Mouse (Mus musculus) hindbrain, embryonic 16.5 days (tissue): ENCODE results near the gene Raver2. TPM values are rescaled to one million over a fixed set of nuclear protein-coding genes. Genes with fewer than 3 reads are reported as not detected.

Experiments
- ATAC-seq: fragments of 200-750 bp; cut with Nextera tagmentation; 2 replicates; pipeline ENCODE4 v1.8.0; 2017; ENCODE audit warnings: moderate TSS enrichment, moderate library complexity
- H3K27ac ChIP-seq: fragments of 300-500 bp; sonication (generic); 2 replicates; pipeline ENCODE4 v1.5.1; 2014; ENCODE audit warnings: low read depth, mild to moderate bottlenecking, control low read depth, low read length, moderate library complexity
- H3K27me3 ChIP-seq: fragments of 300-500 bp; sonication (generic); replicated peaks from 2 replicates; pipeline ENCODE4 v1.6.1; 2014; ENCODE audit warnings: low read length; ENCODE audit not compliant: control insufficient read depth, insufficient read depth
- H3K36me3 ChIP-seq: fragments of 300-500 bp; sonication (generic); 2 replicates; pipeline ENCODE4 v1.6.1; 2014; ENCODE audit warnings: mild to moderate bottlenecking, low read length, moderate library complexity, mixed read lengths; ENCODE audit not compliant: control insufficient read depth, insufficient read depth
- H3K4me1 ChIP-seq: fragments of 300-500 bp; sonication (generic); 2 replicates; pipeline ENCODE4 v1.6.1; 2014; ENCODE audit warnings: low read depth, low read length; ENCODE audit not compliant: control insufficient read depth, insufficient read depth
- H3K4me2 ChIP-seq: fragments of 300-500 bp; sonication (generic); 2 replicates; pipeline ENCODE4 v1.6.1; 2014; ENCODE audit warnings: mild to moderate bottlenecking, low read length, control low read depth, moderate library complexity
- H3K4me3 ChIP-seq: fragments of 300-500 bp; sonication (generic); 2 replicates; pipeline ENCODE4 v1.5.1; 2014; ENCODE audit warnings: mild to moderate bottlenecking, low read length, control low read depth, moderate library complexity
- H3K9ac ChIP-seq: fragments of 300-500 bp; sonication (generic); 2 replicates; pipeline ENCODE4 v1.6.1; 2014; ENCODE audit warnings: low read depth, mild to moderate bottlenecking, control low read depth, low read length, moderate library complexity
- H3K9me3 ChIP-seq: fragments of 300-500 bp; sonication (generic); 2 replicates; pipeline ENCODE4 v1.6.1; 2014; ENCODE audit warnings: mild to moderate bottlenecking, low read length, moderate library complexity; ENCODE audit not compliant: control insufficient read depth
- WGBS: fragments of 180-500 bp; shearing (Covaris S2); extraction: QIAGEN DNeasy Blood & Tissue Kit; methylation state at CpG from one replicate; pipeline ENCODE4 v1.1.7; 2014; 5-methylcytosine and 5-hydroxymethylcytosine counted together
- polyA plus RNA-seq: library from polyadenylated mRNA; unstranded; fragments of >200 nt; fragmentation: Nextera tagmentation; extraction: Ambion mirVana; gene quantifications from 2 replicates; pipeline ENCODE4 v1.2.1, GENCODE M21; 2015

Raver2 gene
- polyA plus RNA-seq, 1 experiment from 2014 or later: 4.7 TPM

DNA sequence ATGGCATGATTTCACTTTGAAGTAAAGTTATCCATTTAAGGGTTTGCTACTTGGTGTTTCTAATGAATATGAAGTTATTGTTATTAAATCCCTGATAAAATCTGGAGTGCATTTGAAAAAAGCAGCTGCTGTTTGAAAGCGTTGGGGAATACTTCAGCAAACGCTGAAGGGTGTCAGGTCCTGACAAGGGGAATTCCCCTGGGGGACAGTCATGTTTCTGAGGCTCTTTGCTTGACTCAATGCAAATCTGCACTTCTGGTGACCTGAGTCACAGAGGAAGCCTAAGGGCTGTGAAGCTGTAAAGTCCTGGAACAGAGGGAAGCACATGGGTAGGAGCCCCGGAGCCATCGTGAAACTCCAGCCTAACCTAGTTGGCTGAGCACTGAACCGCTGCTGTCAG, 73.0 kb downstream of the Raver2 start:
- no peak overlapping the region for H3K4me3 ChIP-seq
- WGBS: 80% methylated on average over 5 of the region's 5 CpGs

DNA sequence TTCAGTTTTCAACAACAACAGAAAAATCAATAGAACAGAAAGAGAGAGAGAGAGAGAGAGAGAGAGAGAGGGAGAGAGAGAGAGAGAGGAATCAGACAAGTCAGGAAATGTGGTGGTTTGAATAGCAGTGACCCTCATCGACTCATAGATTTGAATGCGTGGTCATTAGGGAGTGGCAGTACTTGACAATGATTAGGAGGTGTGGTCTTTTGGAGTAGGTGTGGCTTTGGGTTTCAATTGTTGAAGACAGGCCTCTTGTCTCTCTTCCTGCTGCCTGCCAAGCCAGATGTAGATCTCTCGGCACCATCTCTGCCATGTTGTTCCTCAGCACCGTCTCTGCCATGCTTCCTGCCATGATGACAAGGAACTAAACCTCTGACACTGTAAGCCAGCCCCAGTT, 75.1 kb downstream of the Raver2 start:
- WGBS: 70% methylated on average over 4 of the region's 4 CpGs
- no peak for ATAC-seq
- Histone ChIP-seq H3K4me1 (peaks cover 3% of the 10 kb centered on the region), H3K4me3 (no peak overlapping the region), H3K27ac (no peak overlapping the region), H3K27me3 (no peaks in the 10 kb centered on the region), H3K4me2 (no peak overlapping the region), H3K36me3 (no peaks in the 10 kb centered on the region; the same call in 1 of the 2 replicates), H3K9me3 (no peaks in the 10 kb centered on the region), H3K9ac (no peak overlapping the region)

More for the DNA sequence above, 73.0 kb downstream of the Raver2 start:
- Histone ChIP-seq H3K27ac (no peak overlapping the region), H3K36me3 (no peaks in the 10 kb centered on the region), H3K4me1 (peaks cover 3% of the 10 kb centered on the region), H3K27me3 (no peaks in the 10 kb centered on the region), H3K4me2 (no peak overlapping the region), H3K9me3 (no peaks in the 10 kb centered on the region), H3K9ac (no peak overlapping the region)
- ATAC-seq: no peak

DNA sequence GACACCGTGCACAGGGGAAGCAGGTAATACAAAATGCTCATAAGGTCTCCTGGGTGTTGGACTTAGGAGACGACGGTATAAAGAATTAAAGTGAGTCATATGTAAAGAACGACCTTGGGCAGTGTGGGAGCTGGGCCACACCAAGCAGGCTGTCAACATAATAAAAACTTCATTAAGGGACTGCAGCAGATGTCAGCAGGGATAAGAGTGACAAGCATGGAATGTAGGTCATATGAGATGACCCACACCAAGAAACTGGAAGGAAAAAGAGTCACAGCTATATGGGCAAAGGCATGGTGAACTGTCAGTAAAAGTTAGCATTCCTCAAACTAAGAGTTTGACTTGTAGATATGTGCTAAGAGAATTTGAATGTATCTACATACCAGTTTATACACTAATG, 75.6 kb downstream of the Raver2 start:
- no peak overlapping the region for H3K4me3 ChIP-seq
- H3K9me3 ChIP-seq: no peaks in the 10 kb centered on the region
- no peaks in the 10 kb centered on the region; the same call in 1 of the 2 replicates for H3K36me3 ChIP-seq
- no peak overlapping the region for H3K27ac ChIP-seq
- H3K4me1 ChIP-seq: peaks cover 3% of the 10 kb centered on the region
- no peak overlapping the region for H3K4me2 ChIP-seq
- no peaks in the 10 kb centered on the region for H3K27me3 ChIP-seq
- H3K9ac ChIP-seq: no peak overlapping the region
- ATAC-seq: no peak
- WGBS: 53% methylated on average over 4 of the region's 4 CpGs

DNA sequence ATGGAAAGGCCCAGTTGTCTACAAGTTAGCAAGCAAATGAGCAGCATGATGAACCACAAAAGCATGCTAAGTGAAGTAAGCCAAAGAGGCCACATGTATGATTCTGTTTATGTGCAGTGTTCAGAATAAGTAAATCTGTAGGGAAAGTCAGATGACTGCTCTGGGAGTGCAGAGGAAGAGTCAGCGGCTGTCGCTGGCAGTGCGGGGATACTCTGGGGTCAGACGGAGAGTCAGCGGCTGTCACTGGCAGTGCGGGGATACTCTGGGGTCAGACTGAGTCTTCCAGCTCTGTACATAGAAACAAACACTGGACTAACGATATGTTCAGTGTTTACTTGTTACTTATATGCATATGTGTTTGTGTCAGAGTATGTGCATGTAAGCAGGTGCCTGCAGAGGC, 76.0 kb downstream of the Raver2 start:
- no peaks in the 10 kb centered on the region for H3K9me3 ChIP-seq

DNA sequence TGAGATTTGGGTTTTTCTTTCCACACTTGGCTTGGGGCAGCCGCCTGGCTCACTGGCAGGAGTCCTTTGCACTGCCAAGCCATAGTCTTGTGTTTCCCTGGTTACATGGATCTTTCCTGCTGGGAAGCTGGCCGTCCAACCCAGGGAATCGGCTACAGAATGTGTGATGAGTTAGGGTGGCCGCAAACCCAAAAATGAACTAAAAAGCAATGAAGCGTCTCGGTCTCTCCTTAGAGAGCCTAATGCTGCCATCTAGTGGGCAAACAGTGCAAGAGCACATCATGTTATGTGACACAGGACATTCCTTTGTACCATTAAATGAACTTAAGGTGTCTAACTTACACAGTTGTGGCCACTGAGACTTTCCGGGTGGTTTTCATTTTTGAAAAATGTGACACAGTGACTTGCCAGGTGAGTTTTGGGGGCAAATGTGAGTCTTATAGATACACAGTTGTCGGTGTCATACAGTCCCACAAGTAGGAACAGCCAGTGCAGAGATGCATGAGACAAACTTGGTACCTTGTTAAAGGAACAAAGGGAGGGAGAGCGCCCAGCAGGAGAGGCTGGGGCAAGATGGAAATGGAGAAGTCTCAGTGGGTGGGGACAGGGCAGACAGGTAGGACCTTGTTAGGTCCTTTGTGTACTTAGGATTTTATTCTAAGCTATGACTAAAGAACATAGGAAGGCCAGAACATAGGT, 77.4 kb downstream of the Raver2 start:
- 21% methylated on average over 9 of the region's 9 CpGs for WGBS
- Histone ChIP-seq H3K4me1 (peaks cover 3% of the 10 kb centered on the region), H3K4me2 (peak overlapping the region; percentile 34), H3K27ac (no peak overlapping the region), H3K4me3 (no peak overlapping the region), H3K36me3 (peaks cover 2% of the 10 kb centered on the region; the same call in 1 of the 2 replicates), H3K27me3 (no peaks in the 10 kb centered on the region), H3K9me3 (no peaks in the 10 kb centered on the region), H3K9ac (no peak overlapping the region)
- peak; percentile 90 for ATAC-seq

More for the DNA sequence above, 76.0 kb downstream of the Raver2 start:
- no peaks in the 10 kb centered on the region; the same call in 1 of the 2 replicates for H3K36me3 ChIP-seq
- WGBS: 65% methylated on average over 7 of the region's 7 CpGs
- ATAC-seq: 0 out of 2 replicates have a peak, but pooled peaks have one; percentile 3
- H3K9ac ChIP-seq: no peak overlapping the region
- H3K4me3 ChIP-seq: no peak overlapping the region
- no peak overlapping the region for H3K27ac ChIP-seq
- no peaks in the 10 kb centered on the region for H3K27me3 ChIP-seq
- H3K4me1 ChIP-seq: peaks cover 3% of the 10 kb centered on the region
- no peak overlapping the region for H3K4me2 ChIP-seq

DNA sequence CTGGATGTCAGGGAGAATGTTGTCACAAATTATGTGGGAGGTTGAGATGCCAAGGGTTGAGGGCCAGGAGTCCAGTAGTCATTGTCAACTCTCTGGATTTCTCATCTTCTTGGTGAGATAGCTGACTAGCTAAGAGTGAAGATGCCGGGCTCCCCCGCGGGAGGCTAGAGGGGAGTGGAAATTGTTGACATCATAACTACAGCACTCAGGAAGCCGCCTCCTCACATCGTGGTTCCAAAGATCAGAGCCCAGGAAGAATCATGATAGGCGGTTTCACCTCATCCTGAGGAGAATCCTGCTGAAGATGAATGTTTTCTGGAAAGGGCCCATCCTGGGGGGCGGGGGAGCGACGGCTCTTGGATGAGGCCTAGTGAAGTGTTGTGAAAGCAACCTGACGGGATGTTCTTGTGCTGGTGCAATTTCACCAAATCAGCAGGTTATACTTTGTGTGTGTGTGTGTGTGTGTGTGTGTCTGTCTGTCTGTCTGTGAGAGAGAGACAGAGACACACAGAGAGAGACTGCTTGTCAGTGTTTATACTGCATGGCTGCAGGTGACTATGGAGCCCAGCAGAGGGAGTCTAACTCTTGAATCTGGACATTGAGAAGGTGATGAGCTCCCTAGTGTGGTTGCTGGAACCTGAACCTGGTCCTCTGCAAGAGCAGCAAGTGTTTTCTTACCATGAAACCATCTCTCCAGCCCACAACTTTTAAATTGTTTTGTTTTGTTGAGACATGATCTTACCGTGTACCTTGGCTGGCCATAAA, 78.3 kb downstream of the Raver2 start:
- ATAC-seq: no peak
- Histone ChIP-seq H3K9ac (no peak overlapping the region), H3K36me3 (peaks cover 3% of the 10 kb centered on the region), H3K4me3 (no peak overlapping the region), H3K4me1 (peaks cover 3% of the 10 kb centered on the region), H3K9me3 (no peaks in the 10 kb centered on the region), H3K27me3 (no peaks in the 10 kb centered on the region), H3K4me2 (no peak overlapping the region), H3K27ac (no peak overlapping the region)
- WGBS: 90% methylated on average over 11 of the region's 11 CpGs

DNA sequence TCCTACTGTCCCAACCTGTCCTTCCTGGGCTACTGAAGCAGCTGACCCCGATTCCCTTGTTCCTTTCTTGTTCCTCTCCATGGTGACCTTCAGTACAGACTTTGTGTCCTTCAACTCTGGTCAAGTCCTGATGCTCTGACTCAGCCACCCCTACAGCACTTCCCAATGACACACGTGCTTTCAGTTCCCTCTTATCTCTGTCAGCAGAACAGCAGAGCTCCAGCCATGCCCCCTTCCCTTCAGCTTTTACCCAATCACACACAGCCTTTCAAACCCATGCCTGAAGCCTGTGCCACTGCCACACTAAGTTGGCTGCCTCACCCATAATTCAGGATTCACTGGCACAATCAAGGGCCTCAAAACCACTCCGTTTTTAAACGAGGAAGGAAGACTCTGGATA, 86.8 kb downstream of the Raver2 start:
- peaks cover 23% of the 10 kb centered on the region for H3K36me3 ChIP-seq
- no peaks in the 10 kb centered on the region for H3K27me3 ChIP-seq
- no peak overlapping the region for H3K4me3 ChIP-seq
- no peaks in the 10 kb centered on the region for H3K4me1 ChIP-seq
- H3K27ac ChIP-seq: no peak overlapping the region
- no peak overlapping the region for H3K9ac ChIP-seq
- 85% methylated on average over 4 of the region's 4 CpGs for WGBS
- no peak overlapping the region for H3K4me2 ChIP-seq
- ATAC-seq: no peak
- no peaks in the 10 kb centered on the region for H3K9me3 ChIP-seq

DNA sequence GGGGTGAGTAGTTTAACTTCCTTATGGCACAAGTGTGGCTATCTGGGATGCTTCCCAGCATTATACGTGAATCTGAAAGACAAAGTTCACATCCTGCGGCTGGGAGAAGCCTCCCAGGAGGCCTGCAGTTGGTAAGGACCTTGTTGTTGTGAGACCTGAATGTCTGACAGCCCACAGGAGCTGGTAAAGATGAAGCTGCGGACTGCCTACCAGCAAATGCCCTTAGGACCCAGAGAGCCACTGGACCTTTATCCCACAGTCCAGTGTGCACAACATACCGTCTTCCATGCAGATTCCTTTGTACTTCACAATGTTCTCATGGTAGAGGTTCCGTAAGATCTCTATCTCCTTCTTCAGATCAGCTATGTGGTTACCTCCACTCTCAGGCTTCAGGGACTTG, 88.7 kb downstream of the Raver2 start:
- Histone ChIP-seq H3K36me3 (peaks cover 21% of the 10 kb centered on the region), H3K4me2 (no peak overlapping the region), H3K9me3 (no peaks in the 10 kb centered on the region), H3K4me1 (no peaks in the 10 kb centered on the region), H3K9ac (no peak overlapping the region), H3K27me3 (no peaks in the 10 kb centered on the region), H3K27ac (no peak overlapping the region), H3K4me3 (no peak overlapping the region)
- WGBS: 93% methylated on average over 5 of the region's 5 CpGs
- ATAC-seq: no peak

DNA sequence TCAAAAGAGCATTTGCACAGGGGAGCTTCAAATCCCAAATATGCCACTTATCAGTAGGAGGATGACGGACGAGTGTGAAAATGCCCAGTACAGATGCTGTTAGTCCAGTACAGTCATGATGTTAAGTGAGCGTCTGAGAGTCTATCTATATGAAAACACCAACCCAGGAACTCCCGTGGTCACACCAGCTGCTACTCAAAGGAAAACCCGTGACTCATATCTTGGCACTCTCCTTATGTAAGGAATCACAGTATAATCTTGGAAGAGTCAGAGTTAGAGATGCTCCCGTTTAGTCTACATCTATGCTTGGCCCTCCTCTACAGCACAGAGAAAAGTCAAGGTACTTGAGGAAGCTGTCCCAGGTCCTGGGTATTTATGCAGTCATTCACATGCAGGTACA, 89.5 kb downstream of the Raver2 start:
- no peaks in the 10 kb centered on the region for H3K27me3 ChIP-seq
- no peak overlapping the region for H3K4me2 ChIP-seq
- H3K4me3 ChIP-seq: no peak overlapping the region
- H3K27ac ChIP-seq: no peak overlapping the region
- 0 out of 2 replicates have a peak, but pooled peaks have one; percentile 18 for ATAC-seq
- H3K9ac ChIP-seq: no peak overlapping the region
- WGBS: 91% methylated on average over 6 of the region's 6 CpGs
- H3K36me3 ChIP-seq: peaks cover 19% of the 10 kb centered on the region
- no peaks in the 10 kb centered on the region for H3K9me3 ChIP-seq
- no peaks in the 10 kb centered on the region for H3K4me1 ChIP-seq
